Mouse (Mus musculus) kidney, embryonic 16.5 days (tissue): Measurements from ENCODE around the gene 1700025G04Rik. TPM values are rescaled to one million over a fixed set of nuclear protein-coding genes. Genes with fewer than 3 reads are reported as not detected.

Experiments used
- ATAC-seq: fragments of 200-750 bp; cut with Nextera tagmentation; 2 replicates; pipeline ENCODE4 v1.8.0; 2017; ENCODE audit warnings: moderate TSS enrichment; ENCODE audit not compliant: low FRiP score, low TSS enrichment
- H3K27ac ChIP-seq: fragments of 300-500 bp; sonication (generic); 2 replicates; pipeline ENCODE4 v1.5.1; 2014; ENCODE audit warnings: low read length
- H3K27me3 ChIP-seq: fragments of 300-500 bp; sonication (generic); 2 replicates; pipeline ENCODE4 v1.6.1; 2014; ENCODE audit warnings: low read length, control low read depth, mixed read lengths; ENCODE audit not compliant: insufficient read depth
- H3K36me3 ChIP-seq: fragments of 300-500 bp; sonication (generic); 2 replicates; pipeline ENCODE4 v1.6.1; 2014; ENCODE audit warnings: low read length, control low read depth, mixed read lengths; ENCODE audit not compliant: insufficient read depth
- H3K4me1 ChIP-seq: fragments of 300-500 bp; sonication (generic); 2 replicates; pipeline ENCODE4 v1.6.1; 2014; ENCODE audit warnings: low read length, control low read depth, mixed read lengths; ENCODE audit not compliant: insufficient read depth
- H3K4me2 ChIP-seq: fragments of 300-500 bp; sonication (generic); replicated peaks from 2 replicates; pipeline ENCODE4 v1.6.1; 2014; ENCODE audit warnings: low read depth, low read length
- H3K4me3 ChIP-seq: fragments of 300-500 bp; sonication (generic); 2 replicates; pipeline ENCODE4 v1.5.1; 2014; ENCODE audit warnings: mild to moderate bottlenecking, low read length
- H3K9ac ChIP-seq: fragments of 300-500 bp; sonication (generic); replicated peaks from 2 replicates; pipeline ENCODE4 v1.6.1; 2014; ENCODE audit warnings: low read length
- H3K9me3 ChIP-seq: fragments of 300-500 bp; sonication (generic); 2 replicates; pipeline ENCODE4 v1.6.1; 2016; ENCODE audit warnings: low read length, control low read depth
- WGBS: fragments of 180-500 bp; shearing (Covaris S2); extraction: QIAGEN DNeasy Blood & Tissue Kit; methylation state at CpG from one replicate; pipeline ENCODE4 v1.1.7; 2014; 5-methylcytosine and 5-hydroxymethylcytosine counted together
- polyA plus RNA-seq: library from polyadenylated mRNA; unstranded; fragments of >200 nt; fragmentation: Nextera tagmentation; extraction: Ambion mirVana; gene quantifications from 2 replicates; pipeline ENCODE4 v1.2.1, GENCODE M21; 2015

The 1700025G04Rik gene
- polyA plus RNA-seq, 1 experiment from 2014 or later, result 15.4 TPM

- no peaks in the 10 kb centered on the region for H3K9me3 ChIP-seq
- no peaks in the 10 kb centered on the region for H3K36me3 ChIP-seq
- peak overlapping the region; percentile 92 for H3K4me3 ChIP-seq
- 3% methylated on average over 36 of the region's 36 CpGs for WGBS
- H3K27ac ChIP-seq, result peak overlapping the region; percentile 68
- H3K4me2 ChIP-seq, result peak overlapping the region; percentile 88
- H3K4me1 ChIP-seq, result peaks cover 22% of the 10 kb centered on the region
- ATAC-seq, result peak; percentile 81
- no peaks in the 10 kb centered on the region for H3K27me3 ChIP-seq
- peak overlapping the region; percentile 92 for H3K9ac ChIP-seq
Measured at GRCm38 (mm10) chr1:152090564-152091545, 930 bp upstream of the 1700025G04Rik start.

- 0% methylated on average over 9 of the region's 25 CpGs for WGBS
- Histone ChIP-seq H3K4me1 (peaks cover 34% of the 10 kb centered on the region), H3K36me3 (no peaks in the 10 kb centered on the region), H3K27ac (peak overlapping the region; percentile 82), H3K9ac (peak overlapping the region; percentile 92), H3K4me2 (peak overlapping the region; percentile 88), H3K9me3 (no peaks in the 10 kb centered on the region), H3K27me3 (no peaks in the 10 kb centered on the region), H3K4me3 (peak overlapping the region; percentile 92)
- ATAC-seq, result peak; percentile 32
Measured at GRCm38 (mm10) chr1:152089526-152089925, 399 bp downstream of the 1700025G04Rik start.

- Histone ChIP-seq H3K4me3 (peak overlapping the region; percentile 92), H3K4me1 (peaks cover 35% of the 10 kb centered on the region), H3K4me2 (peak overlapping the region; percentile 88), H3K27ac (peak overlapping the region; percentile 39; the same call in 1 of the 2 replicates), H3K9me3 (no peaks in the 10 kb centered on the region), H3K9ac (peak overlapping the region; percentile 92), H3K27me3 (no peaks in the 10 kb centered on the region), H3K36me3 (no peaks in the 10 kb centered on the region)
- ATAC-seq, result no peak
- WGBS, result 1% methylated on average over 16 of the region's 16 CpGs
Measured at GRCm38 (mm10) chr1:152088791-152089401, 1.0 kb downstream of the 1700025G04Rik start.

- peak overlapping the region; percentile 88 for H3K4me2 ChIP-seq
- WGBS, result 64% methylated on average over 5 of the region's 5 CpGs
- ATAC-seq, result no peak
- no peak overlapping the region for H3K9ac ChIP-seq
- H3K36me3 ChIP-seq, result no peaks in the 10 kb centered on the region
- no peak overlapping the region for H3K4me3 ChIP-seq
- H3K4me1 ChIP-seq, result peaks cover 35% of the 10 kb centered on the region
- H3K27ac ChIP-seq, result no peak overlapping the region
- H3K9me3 ChIP-seq, result no peaks in the 10 kb centered on the region
- H3K27me3 ChIP-seq, result no peaks in the 10 kb centered on the region
Measured at GRCm38 (mm10) chr1:152088030-152088429, 1.9 kb downstream of the 1700025G04Rik start.

- no peaks in the 10 kb centered on the region for H3K9me3 ChIP-seq
- H3K4me3 ChIP-seq, result no peak overlapping the region
- no peak overlapping the region for H3K4me2 ChIP-seq
- 79% methylated on average over 3 of the region's 3 CpGs for WGBS
- H3K27me3 ChIP-seq, result no peaks in the 10 kb centered on the region
- peaks cover 35% of the 10 kb centered on the region for H3K4me1 ChIP-seq
- no peaks in the 10 kb centered on the region for H3K36me3 ChIP-seq
- H3K9ac ChIP-seq, result no peak overlapping the region
- H3K27ac ChIP-seq, result no peak overlapping the region
- ATAC-seq, result no peak
Measured at GRCm38 (mm10) chr1:152086951-152087350, 3.0 kb downstream of the 1700025G04Rik start.

- Histone ChIP-seq H3K4me3 (no peak overlapping the region), H3K27ac (no peak overlapping the region), H3K27me3 (no peaks in the 10 kb centered on the region), H3K9ac (no peak overlapping the region), H3K36me3 (no peaks in the 10 kb centered on the region), H3K4me2 (no peak overlapping the region), H3K4me1 (peaks cover 28% of the 10 kb centered on the region), H3K9me3 (no peaks in the 10 kb centered on the region)
- WGBS, result 88% methylated on average over 5 of the region's 5 CpGs
- ATAC-seq, result no peak
Measured at GRCm38 (mm10) chr1:152085561-152085960, 4.4 kb downstream of the 1700025G04Rik start.

- 11% methylated on average over 15 of the region's 15 CpGs for WGBS
- peak overlapping the region; percentile 50 for H3K9ac ChIP-seq
- no peaks in the 10 kb centered on the region for H3K27me3 ChIP-seq
- ATAC-seq, result peak; percentile 78
- peaks cover 28% of the 10 kb centered on the region for H3K4me1 ChIP-seq
- peak overlapping the region; percentile 54 for H3K4me2 ChIP-seq
- peak overlapping the region; percentile 36; the same call in 1 of the 2 replicates for H3K27ac ChIP-seq
- no peaks in the 10 kb centered on the region for H3K36me3 ChIP-seq
- peak overlapping the region; percentile 36 for H3K4me3 ChIP-seq
- no peaks in the 10 kb centered on the region for H3K9me3 ChIP-seq
Measured at GRCm38 (mm10) chr1:152084638-152085345, 5.1 kb downstream of the 1700025G04Rik start.

GRCm38 (mm10) chr1:152081954-152082711 is 7.8 kb downstream of the 1700025G04Rik start:
- 84% methylated on average over 8 of the region's 8 CpGs for WGBS
- Histone ChIP-seq H3K27ac (no peak overlapping the region), H3K27me3 (no peaks in the 10 kb centered on the region), H3K4me1 (peaks cover 13% of the 10 kb centered on the region), H3K36me3 (no peaks in the 10 kb centered on the region), H3K4me2 (no peak overlapping the region), H3K4me3 (no peak overlapping the region), H3K9me3 (no peaks in the 10 kb centered on the region), H3K9ac (no peak overlapping the region)
- no peak for ATAC-seq

GRCm38 (mm10) chr1:152081121-152081520 is 8.8 kb downstream of the 1700025G04Rik start:
- no peak for ATAC-seq
- WGBS, result 93% methylated on average over 7 of the region's 7 CpGs
- Histone ChIP-seq H3K36me3 (no peaks in the 10 kb centered on the region), H3K9ac (no peak overlapping the region), H3K27ac (no peak overlapping the region), H3K9me3 (no peaks in the 10 kb centered on the region), H3K4me2 (no peak overlapping the region), H3K27me3 (no peaks in the 10 kb centered on the region), H3K4me1 (peaks cover 13% of the 10 kb centered on the region), H3K4me3 (no peak overlapping the region)
